Mouse (Mus musculus): ENCODE data around the gene Ncor2.

GRCm38 (mm10) chr5:125073335-125073734 lies 105.7 kb downstream of the Ncor2 start:
- TF ChIP-seq POLR2A (IDR thresholded peaks at IDR 0.05; ENCODE audit: control insufficient read depth, extremely low read depth, insufficient read depth, low read length, poor library complexity) (no peak), CTCF (IDR thresholded peaks at IDR 0.05; ENCODE audit: borderline replicate concordance, control insufficient read depth, extremely low read depth, insufficient read depth, low read length, poor library complexity) (no peak)

All from thymus, adult 2 months (tissue).